Mouse (Mus musculus) liver, embryonic 15.5 days (tissue): ENCODE results near the gene Tra2a. TPM values are rescaled to one million over a fixed set of nuclear protein-coding genes. Genes with fewer than 3 reads are reported as not detected.
A peak's percentile ranks its signal among the peaks of the same experiment; 100 is the strongest.
"Not testable (repeated sequence)": the region's sequence is repeated elsewhere in the genome, so short reads cannot be mapped to it uniquely, and the experiment has no call there.

Experiments used
- ATAC-seq: fragments of 200-750 bp; cut with Nextera tagmentation; 2 replicates; pipeline ENCODE4 v1.8.0; 2017; ENCODE audit warnings: moderate number of reproducible peaks, mild to moderate bottlenecking, moderate library complexity; ENCODE audit not compliant: insufficient read depth
- H3K27ac ChIP-seq: fragments of 300-500 bp; sonication (generic); replicated peaks from 2 replicates; pipeline ENCODE4 v1.5.1; 2015; ENCODE audit warnings: mild to moderate bottlenecking, inconsistent platforms
- H3K27me3 ChIP-seq: fragments of 300-500 bp; sonication (generic); 2 replicates; pipeline ENCODE4 v1.6.1; 2015; ENCODE audit warnings: mild to moderate bottlenecking, inconsistent platforms
- H3K36me3 ChIP-seq: fragments of 300-500 bp; sonication (generic); replicated peaks from 2 replicates; pipeline ENCODE4 v1.6.1; 2015; ENCODE audit warnings: moderate library complexity, mild to moderate bottlenecking, inconsistent platforms
- H3K4me1 ChIP-seq: fragments of 300-500 bp; sonication (generic); replicated peaks from 2 replicates; pipeline ENCODE4 v1.6.1; 2015; ENCODE audit warnings: inconsistent platforms
- H3K4me2 ChIP-seq: fragments of 300-500 bp; sonication (generic); 2 replicates; pipeline ENCODE4 v1.6.1; 2015; ENCODE audit warnings: moderate library complexity, mild to moderate bottlenecking, inconsistent platforms
- H3K4me3 ChIP-seq: fragments of 300-500 bp; sonication (generic); replicated peaks from 2 replicates; pipeline ENCODE4 v1.5.1; 2015; ENCODE audit warnings: mild to moderate bottlenecking, inconsistent platforms
- H3K9ac ChIP-seq: fragments of 300-500 bp; sonication (generic); 2 replicates; pipeline ENCODE4 v1.6.1; 2015; ENCODE audit warnings: moderate library complexity, mild to moderate bottlenecking, inconsistent platforms
- H3K9me3 ChIP-seq: fragments of 300-500 bp; sonication (generic); replicated peaks from 2 replicates; pipeline ENCODE4 v1.6.1; 2016; ENCODE audit warnings: inconsistent platforms
- WGBS: fragments of 180-500 bp; shearing (Covaris S2); methylation state at CpG from one replicate; pipeline ENCODE4 v1.1.7; 2015; ENCODE audit warnings: mixed read lengths; ENCODE audit not compliant: insufficient replicate concordance; 5-methylcytosine and 5-hydroxymethylcytosine counted together
- polyA plus RNA-seq: library from polyadenylated mRNA; unstranded; fragments of >200 nt; fragmentation: Nextera tagmentation; extraction: Ambion mirVana; gene quantifications from 2 replicates; pipeline ENCODE4 v1.2.1, GENCODE M21; 2015

Gene Tra2a
- polyA plus RNA-seq, 1 experiment from 2014 or later, result 41.2 TPM

GRCm38 (mm10) chr6:49265207-49265606 lies 1.4 kb upstream of the Tra2a start:
- H3K4me2 ChIP-seq, H3K9ac ChIP-seq, H3K4me3 ChIP-seq, ATAC-seq, H3K9me3 ChIP-seq, H3K27ac ChIP-seq, H3K36me3 ChIP-seq, H3K27me3 ChIP-seq: not testable (repeated sequence)
- H3K4me1 ChIP-seq, result peaks cover 24% of the 10 kb centered on the region
- 76% methylated on average over 1 of the region's 1 CpGs for WGBS

- Histone ChIP-seq H3K4me1 (peaks cover 30% of the 10 kb centered on the region), H3K9ac (peak overlapping the region; percentile 100), H3K4me2 (peak overlapping the region; percentile 68), H3K27ac (0 out of 2 replicates have a peak overlapping the region, but pooled peaks have one; percentile 96), H3K4me3 (peak overlapping the region; percentile 80; the same call in 1 of the 2 replicates)
- WGBS, result 65% methylated on average over 7 of the region's 7 CpGs
- not testable (repeated sequence) for ATAC-seq, H3K9me3 ChIP-seq, H3K36me3 ChIP-seq, H3K27me3 ChIP-seq
These were observed 613 bp upstream of the Tra2a start for GRCm38 (mm10) chr6:49264446-49264845.

GRCm38 (mm10) chr6:49263081-49263846 lies 569 bp downstream of the Tra2a start:
- H3K4me2 ChIP-seq, result peak overlapping the region; percentile 68
- H3K4me1 ChIP-seq, result peaks cover 41% of the 10 kb centered on the region
- H3K27ac ChIP-seq, result peak overlapping the region; percentile 96
- peak overlapping the region; percentile 80 for H3K4me3 ChIP-seq
- H3K36me3 ChIP-seq, result peaks cover 3% of the 10 kb centered on the region; the same call in 1 of the 2 replicates
- peak; percentile 77 for ATAC-seq
- WGBS, result under 1% methylated on average over 64 of the region's 71 CpGs
- peak overlapping the region; percentile 100 for H3K9ac ChIP-seq
- no peaks in the 10 kb centered on the region for H3K27me3 ChIP-seq
- no peaks in the 10 kb centered on the region for H3K9me3 ChIP-seq

- under 1% methylated on average over 9 of the region's 9 CpGs for WGBS
- H3K4me3 ChIP-seq, result peak overlapping the region; percentile 80
- H3K27me3 ChIP-seq, result no peaks in the 10 kb centered on the region
- no peaks in the 10 kb centered on the region for H3K9me3 ChIP-seq
- peaks cover 3% of the 10 kb centered on the region; the same call in 1 of the 2 replicates for H3K36me3 ChIP-seq
- H3K27ac ChIP-seq, result 0 out of 2 replicates have a peak overlapping the region, but pooled peaks have one; percentile 96
- no peak for ATAC-seq
- peak overlapping the region; percentile 68 for H3K4me2 ChIP-seq
- H3K4me1 ChIP-seq, result peaks cover 49% of the 10 kb centered on the region
- H3K9ac ChIP-seq, result peak overlapping the region; percentile 100
These were observed 1.4 kb downstream of the Tra2a start for GRCm38 (mm10) chr6:49262421-49262820.

GRCm38 (mm10) chr6:49259711-49260110 lies 4.1 kb downstream of the Tra2a start:
- Histone ChIP-seq H3K9ac (no peak overlapping the region), H3K4me1 (peaks cover 52% of the 10 kb centered on the region), H3K27me3 (no peaks in the 10 kb centered on the region), H3K36me3 (peaks cover 3% of the 10 kb centered on the region; the same call in 1 of the 2 replicates), H3K27ac (no peak overlapping the region), H3K4me2 (peak overlapping the region; percentile 13; the same call in 1 of the 2 replicates), H3K4me3 (no peak overlapping the region), H3K9me3 (no peaks in the 10 kb centered on the region)
- no peak for ATAC-seq
- WGBS, result 61% methylated on average over 5 of the region's 5 CpGs

- H3K4me2 ChIP-seq, result no peak overlapping the region
- no peak overlapping the region for H3K9ac ChIP-seq
- peaks cover 45% of the 10 kb centered on the region for H3K4me1 ChIP-seq
- peaks cover 3% of the 10 kb centered on the region; the same call in 1 of the 2 replicates for H3K36me3 ChIP-seq
- H3K27ac ChIP-seq, result no peak overlapping the region
- ATAC-seq, result no peak
- 80% methylated on average over 2 of the region's 2 CpGs for WGBS
- H3K4me3 ChIP-seq, result no peak overlapping the region
- H3K27me3 ChIP-seq, result no peaks in the 10 kb centered on the region
- H3K9me3 ChIP-seq, result no peaks in the 10 kb centered on the region
These were observed 6.0 kb downstream of the Tra2a start for GRCm38 (mm10) chr6:49257880-49258279.

GRCm38 (mm10) chr6:49252207-49252606 lies 11.6 kb downstream of the Tra2a start:
- no peak for ATAC-seq
- WGBS, result 88% methylated on average over 8 of the region's 8 CpGs

GRCm38 (mm10) chr6:49251199-49251598 lies 12.6 kb downstream of the Tra2a start:
- WGBS, result 96% methylated on average over 2 of the region's 2 CpGs
- H3K4me2 ChIP-seq, result no peak overlapping the region
- H3K4me1 ChIP-seq, result no peaks in the 10 kb centered on the region
- H3K27ac ChIP-seq, result no peak overlapping the region
- H3K9me3 ChIP-seq, result no peaks in the 10 kb centered on the region
- no peak overlapping the region for H3K4me3 ChIP-seq
- ATAC-seq, result no peak
- no peak overlapping the region for H3K9ac ChIP-seq
- H3K36me3 ChIP-seq, result peaks cover 60% of the 10 kb centered on the region
- no peaks in the 10 kb centered on the region for H3K27me3 ChIP-seq

More at GRCm38 (mm10) chr6:49252207-49252606, 11.6 kb downstream of the Tra2a start:
- peaks cover 3% of the 10 kb centered on the region; the same call in 1 of the 2 replicates for H3K4me1 ChIP-seq
- peaks cover 50% of the 10 kb centered on the region for H3K36me3 ChIP-seq
- no peak overlapping the region for H3K9ac ChIP-seq
- H3K4me3 ChIP-seq, result no peak overlapping the region
- no peaks in the 10 kb centered on the region for H3K9me3 ChIP-seq
- no peak overlapping the region for H3K27ac ChIP-seq
- H3K27me3 ChIP-seq, result no peaks in the 10 kb centered on the region
- H3K4me2 ChIP-seq, result no peak overlapping the region

- Histone ChIP-seq H3K4me1 (no peaks in the 10 kb centered on the region), H3K4me3 (no peak overlapping the region), H3K27me3 (no peaks in the 10 kb centered on the region), H3K36me3 (peaks cover 92% of the 10 kb centered on the region), H3K9me3 (no peaks in the 10 kb centered on the region), H3K9ac (no peak overlapping the region), H3K27ac (no peak overlapping the region), H3K4me2 (no peak overlapping the region)
- ATAC-seq, result no peak
- WGBS, result 57% methylated on average over 2 of the region's 2 CpGs
These were observed 16.6 kb downstream of the Tra2a start for GRCm38 (mm10) chr6:49247246-49247645.

- Histone ChIP-seq H3K36me3 (peaks cover 51% of the 10 kb centered on the region), H3K9ac (no peak overlapping the region)
These were observed 21.5 kb downstream of the Tra2a start for GRCm38 (mm10) chr6:49242331-49242730.

GRCm38 (mm10) chr6:49241562-49241961 lies 22.3 kb downstream of the Tra2a start:
- no peak overlapping the region for H3K4me2 ChIP-seq

More at GRCm38 (mm10) chr6:49242331-49242730, 21.5 kb downstream of the Tra2a start:
- Histone ChIP-seq H3K4me2 (no peak overlapping the region), H3K27ac (no peak overlapping the region), H3K9me3 (no peaks in the 10 kb centered on the region), H3K27me3 (no peaks in the 10 kb centered on the region), H3K4me1 (no peaks in the 10 kb centered on the region), H3K4me3 (no peak overlapping the region)
- WGBS, result 76% methylated on average over 1 of the region's 1 CpGs
- no peak for ATAC-seq

More at GRCm38 (mm10) chr6:49241562-49241961, 22.3 kb downstream of the Tra2a start:
- 74% methylated on average over 1 of the region's 1 CpGs for WGBS
- Histone ChIP-seq H3K4me3 (no peak overlapping the region), H3K27ac (no peak overlapping the region), H3K9ac (no peak overlapping the region), H3K27me3 (no peaks in the 10 kb centered on the region), H3K36me3 (peaks cover 45% of the 10 kb centered on the region), H3K4me1 (no peaks in the 10 kb centered on the region), H3K9me3 (no peaks in the 10 kb centered on the region)
- no peak for ATAC-seq
